Mouse (Mus musculus): ENCODE results near the gene 1810046K07Rik. TPM values are rescaled to one million over a fixed set of nuclear protein-coding genes. Genes with fewer than 3 reads are reported as not detected.

1810046K07Rik gene
- polyA plus RNA-seq, 1 experiment from 2014 or later: not detected

- no peak overlapping the region for H3K27ac ChIP-seq (replicated peaks; ENCODE audit: low read depth, low read length)
- H3K36me3 ChIP-seq (ENCODE audit: control insufficient read depth, insufficient read depth, low read length): no peaks in the 10 kb centered on the region
- no peak overlapping the region for H3K4me3 ChIP-seq (ENCODE audit: low read depth, low read length)
- no peak for DNase-seq (ENCODE audit: low spot score)
- no peak overlapping the region for H3K4me2 ChIP-seq (ENCODE audit: low read depth, low read length)
- no peak overlapping the region for H3K9ac ChIP-seq (ENCODE audit: low read depth, low read length)
- H3K9me3 ChIP-seq (ENCODE audit: control insufficient read depth, low read length): no peaks in the 10 kb centered on the region
- peaks cover 8% of the 10 kb centered on the region for H3K4me1 ChIP-seq (ENCODE audit: control insufficient read depth, insufficient read depth, low read length)
- H3K27me3 ChIP-seq (replicated peaks; ENCODE audit: control insufficient read depth, insufficient read depth, low read length): no peaks in the 10 kb centered on the region
- 61% methylated on average over 4 of the region's 4 CpGs for WGBS
- ATAC-seq (ENCODE audit: low read depth): no peak
These were observed 71.8 kb downstream of the 1810046K07Rik start for GRCm38 (mm10) chr9:51256780-51257502.

Other genes with a start within 250 kb of the 1810046K07Rik start
- 0.93 and 5.0 TPM in 2 replicates for gene 4833427G06Rik, start 226.8 kb downstream of the 1810046K07Rik start, polyA plus RNA-seq (2014; fragmentation: Nextera tagmentation; extraction: Ambion mirVana)
- 0.07 and 0.08 TPM in 2 replicates for gene Gm32742, start 163.4 kb downstream of the 1810046K07Rik start, polyA plus RNA-seq (2014; fragmentation: Nextera tagmentation; extraction: Ambion mirVana)
- gene Pou2af1, start 115.2 kb downstream of the 1810046K07Rik start, polyA plus RNA-seq (2014; fragmentation: Nextera tagmentation; extraction: Ambion mirVana): 0.10 TPM in 1 of 2 replicates, not detected in the other
- gene Colca2, start 50.3 kb downstream of the 1810046K07Rik start, polyA plus RNA-seq (2014; fragmentation: Nextera tagmentation; extraction: Ambion mirVana): 4.0 and 4.3 TPM in 2 replicates

Data from embryonic facial prominence, embryonic 14.5 days (tissue).